Mouse (Mus musculus) E14TG2a.4 (cell line): Measurements from ENCODE around the gene Cacna1d.

Source experiments
- CTCF ChIP-seq: conservative IDR thresholded peaks from 2 replicates; pipeline ENCODE4 v1.5.1; 2014; ENCODE audit warnings: low read length
- NANOG ChIP-seq: IDR thresholded peaks from 2 replicates; pipeline ENCODE4 v1.6.1; 2014; ENCODE audit warnings: borderline replicate concordance, low read length, mixed read lengths
- POU5F1 ChIP-seq: IDR thresholded peaks from 2 replicates; pipeline ENCODE4 v1.6.1; 2014; ENCODE audit warnings: low read length, borderline replicate concordance

GRCm38 (mm10) chr14:30378306-30378705 lies 112.9 kb downstream of the Cacna1d start:
- TF ChIP-seq CTCF = no peak
- TF ChIP-seq POU5F1 = no peak
- no peak for TF ChIP-seq NANOG
